Mouse (Mus musculus): Measurements from ENCODE around the gene Drc3.

- no peak for TF ChIP-seq CTCF (IDR thresholded peaks at IDR 0.05; ENCODE audit: control insufficient read depth, insufficient read depth, insufficient read length)
- no peak for TF ChIP-seq MAX (IDR thresholded peaks at IDR 0.05)
- TF ChIP-seq MYOG (IDR thresholded peaks at IDR 0.05; ENCODE audit: control insufficient read depth, extremely low read depth, insufficient read length), result no peak
- TF ChIP-seq USF1 (IDR thresholded peaks at IDR 0.05; ENCODE audit: low read depth), result no peak
- no peak for TF ChIP-seq FOSL1 (IDR thresholded peaks at IDR 0.05; ENCODE audit: insufficient read depth, low read length, poor library complexity, severe bottlenecking)
- TF ChIP-seq CEBPB (IDR thresholded peaks at IDR 0.05; ENCODE audit: low read depth), result no peak
- no peak for TF ChIP-seq MYOD1 (IDR thresholded peaks at IDR 0.05; ENCODE audit: control insufficient read depth, insufficient read length, low read depth)
Observed at GRCm38 (mm10) chr11:60306834-60307233, 46.3 kb upstream of the Drc3 start.

Measured in C2C12 (cell line).